Mouse (Mus musculus) mouse embryonic stem cell (cell line): ENCODE results near the gene Eef2.
"Not testable (repeated sequence)": the region's sequence is repeated elsewhere in the genome, so short reads cannot be mapped to it uniquely, and the experiment has no call there.

Experiments
- in situ Hi-C, 2 experiments: fragments of 300-500 bp; cut with MboI; formaldehyde crosslinking; loops; 1 replicate in 1 of 2; 3 replicates in 1 of 2; pipeline ENCODE4 v1.14.3; 2019 to 2020; ENCODE audit warnings: low sequenced_read_pairs in 2 of 2, low pct_unique_long_range_greater_than_20kb in 1 of 2, mixed read lengths in 1 of 2; ENCODE audit not compliant: unreplicated experiment in 1 of 2

Gene Eef2

DNA sequence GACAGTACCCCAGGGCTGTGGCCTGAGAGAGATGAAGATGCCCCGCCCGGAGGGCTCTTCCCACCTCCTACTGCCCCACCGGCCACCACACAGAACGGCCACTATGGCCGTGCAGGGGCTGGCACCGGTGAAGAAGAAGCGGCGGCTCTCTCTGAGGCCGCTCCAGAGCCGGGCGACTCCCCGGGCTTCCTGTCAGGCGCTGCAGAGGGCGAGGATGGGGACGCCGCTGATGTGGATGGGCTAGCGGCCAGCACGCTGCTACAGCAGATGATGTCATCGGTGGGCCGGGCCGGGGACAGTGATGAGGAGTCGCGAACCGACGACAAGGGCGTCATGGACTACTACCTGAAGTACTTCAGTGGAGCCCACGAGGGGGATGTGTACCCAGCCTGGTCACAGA, 31.8 kb upstream of the Eef2 start:
- in situ Hi-C loops = no loop called here

DNA sequence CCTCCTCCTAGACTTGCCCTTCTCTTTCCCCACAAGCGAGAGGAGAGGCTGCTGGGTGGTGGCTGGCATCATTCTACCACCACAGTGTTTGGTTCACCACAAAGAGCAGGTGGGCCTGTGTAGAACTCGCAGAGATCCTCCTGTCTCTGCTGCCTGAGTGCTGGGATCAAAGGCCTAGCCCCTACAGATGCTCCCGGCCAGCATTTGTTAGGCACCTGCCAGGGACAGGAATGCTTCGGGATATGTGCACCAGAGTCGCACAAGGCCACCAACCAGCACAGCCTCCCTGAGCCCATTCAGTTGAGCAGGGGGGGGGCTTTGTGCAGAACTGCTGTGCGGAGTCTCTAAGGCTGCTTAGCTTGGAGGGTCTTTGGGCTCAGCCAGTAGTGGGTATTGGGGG, 31.1 kb upstream of the Eef2 start:
- in situ Hi-C loops = no loop called here

DNA sequence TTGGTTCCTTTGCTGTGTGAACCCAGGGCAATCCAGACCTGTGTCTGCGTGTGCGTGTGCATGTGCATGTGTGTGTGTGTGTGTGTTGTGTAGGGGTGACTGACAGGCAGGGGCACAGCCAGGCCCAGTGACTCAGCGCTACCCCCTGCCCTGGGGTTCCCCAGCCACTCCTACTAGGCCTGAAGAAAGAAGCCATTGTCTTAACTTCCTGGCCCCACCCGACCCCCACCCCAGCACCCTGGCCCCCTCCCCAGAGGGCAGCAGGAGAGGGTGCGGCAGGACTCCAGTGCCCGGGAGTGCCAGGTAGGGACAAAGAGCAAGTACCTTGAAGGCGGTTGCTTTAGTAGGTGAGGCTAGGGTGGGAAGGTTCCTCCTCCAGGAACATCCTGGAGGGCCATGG, 30.7 kb upstream of the Eef2 start:
- in situ Hi-C loops = no loop called here

DNA sequence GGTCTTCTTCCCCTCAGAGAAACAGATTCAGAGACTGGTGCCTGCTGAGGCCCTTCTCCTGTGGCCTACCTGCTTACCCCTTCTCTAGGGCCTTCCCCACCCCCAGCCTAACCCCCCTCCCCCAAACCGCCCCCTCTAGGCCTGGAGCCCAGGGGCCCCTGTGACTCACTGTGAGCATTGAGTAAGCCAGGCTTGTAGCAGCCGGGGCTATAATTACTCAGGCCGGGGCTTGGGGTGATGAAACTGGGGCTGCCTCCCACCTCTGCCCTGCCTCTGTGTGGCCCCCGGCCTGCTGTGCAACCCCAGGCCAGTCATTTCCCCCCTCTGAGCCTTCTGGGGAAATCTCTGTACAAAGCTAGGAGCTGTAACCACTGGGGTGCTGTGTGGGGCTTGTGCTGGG, 30.1 kb upstream of the Eef2 start:
- in situ Hi-C loops = no loop called here

DNA sequence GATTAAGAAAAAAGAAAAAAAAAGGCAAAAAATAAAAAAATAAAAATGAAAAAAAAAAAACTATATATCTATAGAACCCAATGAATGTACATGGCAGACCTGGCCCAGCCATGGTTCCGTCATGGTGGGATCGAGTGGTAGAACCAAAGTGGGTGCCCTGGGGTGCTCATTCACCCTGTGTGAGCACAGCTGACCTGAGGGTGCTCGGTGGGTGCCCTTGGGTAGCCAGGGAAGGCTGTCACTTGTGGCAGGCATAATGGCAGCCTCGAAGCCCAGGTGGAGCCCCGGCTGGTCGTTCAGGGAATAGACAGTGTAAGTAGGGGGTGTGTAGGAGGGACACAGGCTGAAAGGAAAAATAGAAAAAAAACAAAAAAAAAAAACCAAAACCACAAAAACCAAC, 25.2 kb upstream of the Eef2 start:
- in situ Hi-C loops = no loop called here

DNA sequence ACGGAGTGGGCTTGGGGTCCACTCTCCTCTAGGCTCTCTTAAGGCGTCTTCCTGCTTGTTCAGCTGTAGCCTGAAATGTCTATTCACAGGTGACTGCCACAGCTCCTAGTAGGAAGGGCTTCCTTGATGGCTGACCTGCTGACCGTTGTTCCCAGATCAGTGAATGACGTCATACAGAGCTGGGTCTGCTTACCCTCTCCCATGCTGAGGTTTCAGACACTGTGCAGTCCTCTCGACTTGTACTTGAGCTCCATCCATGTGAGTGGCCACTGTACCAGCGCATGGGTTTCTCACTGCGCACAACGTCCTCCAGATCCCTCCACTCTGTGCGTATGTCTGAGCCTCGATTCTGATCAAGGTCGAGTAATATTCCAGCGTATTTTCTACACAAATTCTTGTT, 23.8 kb upstream of the Eef2 start:
- in situ Hi-C loops = no loop called here

DNA sequence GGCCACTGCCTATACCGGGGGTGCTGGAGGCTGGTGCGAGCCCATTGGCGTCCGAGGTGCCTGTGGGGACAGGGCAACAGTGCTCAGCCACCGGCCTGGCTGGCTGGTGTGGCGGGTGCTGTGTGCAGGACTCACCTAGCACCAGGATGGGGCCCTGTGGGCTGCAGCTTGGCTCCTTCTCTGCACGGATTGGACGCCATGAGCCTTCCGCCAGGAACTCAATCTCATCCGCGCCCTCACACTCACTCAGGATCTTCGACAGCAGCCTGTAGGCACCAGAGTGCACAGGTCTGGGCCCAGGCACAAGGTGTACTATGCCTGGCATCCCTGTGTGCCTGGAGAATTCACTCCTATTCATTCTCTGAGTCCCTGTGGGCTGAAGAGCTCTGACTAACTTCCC, 22.1 kb upstream of the Eef2 start:
- in situ Hi-C loops = no loop called here

DNA sequence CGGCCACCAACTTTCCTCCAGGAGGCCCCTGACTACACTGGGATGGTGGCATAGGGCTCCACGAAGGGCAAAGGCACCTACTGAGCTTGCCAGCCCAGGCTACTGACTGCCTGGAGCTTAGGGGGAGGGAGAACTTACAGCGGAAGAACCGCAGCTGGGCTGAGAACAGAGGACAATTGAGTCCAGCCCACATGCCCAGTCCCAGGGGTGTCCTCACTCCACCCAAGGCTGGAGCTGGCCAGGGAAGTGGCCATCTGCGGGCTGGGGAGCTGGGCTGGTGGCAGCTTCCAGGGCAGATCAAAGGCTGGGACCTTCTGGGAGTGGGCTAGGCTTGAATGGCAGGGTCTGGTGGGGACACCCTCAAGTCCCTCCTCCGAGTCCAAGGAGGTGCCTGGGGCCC, 21.7 kb upstream of the Eef2 start:
- in situ Hi-C loops = no loop called here

DNA sequence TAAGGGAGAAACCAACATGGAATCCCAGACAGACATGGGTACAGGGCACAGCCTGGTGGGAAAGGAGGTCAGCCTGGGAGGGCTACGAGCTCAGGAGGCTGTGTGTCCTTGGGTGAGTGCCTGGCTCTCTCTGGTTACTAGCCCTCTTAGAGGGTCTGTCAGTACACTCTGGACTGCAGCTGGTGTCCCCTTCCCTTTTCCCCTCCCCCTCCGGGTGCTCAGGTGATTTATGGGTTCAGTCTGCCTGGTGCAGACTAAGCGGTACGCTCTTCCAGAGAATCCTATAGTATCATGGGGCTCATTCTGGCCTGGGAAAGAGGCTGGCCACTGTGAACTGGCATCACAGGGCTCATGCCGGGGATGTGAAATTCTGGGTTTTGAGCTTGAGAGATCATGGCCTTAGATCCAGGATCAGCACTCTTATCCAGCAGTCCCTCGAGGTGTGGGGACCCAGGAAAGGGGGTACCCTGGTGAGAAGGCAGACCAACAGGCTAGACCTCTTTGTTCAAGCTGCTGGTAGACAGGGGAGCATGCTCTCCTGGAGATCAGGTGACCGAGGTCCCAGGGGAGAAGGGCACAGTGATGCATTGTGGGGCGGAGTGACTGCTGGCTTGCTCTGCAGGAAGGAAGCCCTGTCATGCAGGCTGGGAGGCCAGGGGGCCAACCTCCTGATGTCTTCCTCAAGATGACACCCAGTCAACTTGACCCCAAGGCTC, 14.7 kb upstream of the Eef2 start:
- in situ Hi-C loops = no loop called here

DNA sequence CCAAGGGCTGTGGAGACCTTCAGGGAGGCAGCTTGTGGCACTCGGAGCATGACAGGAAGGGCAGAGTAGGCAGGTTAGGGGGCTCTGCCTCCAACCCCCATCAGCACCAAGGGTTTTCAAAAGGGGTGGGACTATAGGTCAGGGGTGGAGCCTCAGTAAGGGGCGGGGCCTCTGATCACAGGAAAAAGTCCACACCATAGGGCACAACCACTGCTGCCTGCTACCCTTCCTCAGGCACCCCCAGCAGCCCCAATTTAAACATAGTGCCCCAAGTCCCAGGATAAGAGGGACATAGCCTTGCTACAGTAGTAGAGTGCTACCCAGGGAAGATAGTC, 14.1 kb upstream of the Eef2 start:
- in situ Hi-C loops = no loop called here

DNA sequence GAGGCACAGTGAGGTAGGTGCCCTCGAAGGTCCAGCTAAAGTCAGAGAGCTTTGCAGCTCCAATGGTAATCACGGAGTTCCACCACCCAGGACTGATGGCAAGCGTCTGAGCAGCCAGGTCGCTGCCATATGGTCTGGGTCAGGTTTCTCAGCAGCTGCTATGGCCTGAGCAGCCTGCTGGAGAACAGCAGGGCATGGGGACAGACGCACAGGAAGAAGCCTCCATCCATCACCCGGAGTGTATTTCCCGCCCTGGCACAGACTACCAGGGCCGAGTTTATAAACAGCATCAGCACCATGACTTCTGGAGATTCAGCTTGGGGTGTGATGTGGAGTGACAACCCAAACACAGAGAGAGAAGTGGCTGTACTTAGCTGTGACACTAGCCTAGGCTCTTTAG, 11.3 kb upstream of the Eef2 start:
- in situ Hi-C loops = no loop called here

DNA sequence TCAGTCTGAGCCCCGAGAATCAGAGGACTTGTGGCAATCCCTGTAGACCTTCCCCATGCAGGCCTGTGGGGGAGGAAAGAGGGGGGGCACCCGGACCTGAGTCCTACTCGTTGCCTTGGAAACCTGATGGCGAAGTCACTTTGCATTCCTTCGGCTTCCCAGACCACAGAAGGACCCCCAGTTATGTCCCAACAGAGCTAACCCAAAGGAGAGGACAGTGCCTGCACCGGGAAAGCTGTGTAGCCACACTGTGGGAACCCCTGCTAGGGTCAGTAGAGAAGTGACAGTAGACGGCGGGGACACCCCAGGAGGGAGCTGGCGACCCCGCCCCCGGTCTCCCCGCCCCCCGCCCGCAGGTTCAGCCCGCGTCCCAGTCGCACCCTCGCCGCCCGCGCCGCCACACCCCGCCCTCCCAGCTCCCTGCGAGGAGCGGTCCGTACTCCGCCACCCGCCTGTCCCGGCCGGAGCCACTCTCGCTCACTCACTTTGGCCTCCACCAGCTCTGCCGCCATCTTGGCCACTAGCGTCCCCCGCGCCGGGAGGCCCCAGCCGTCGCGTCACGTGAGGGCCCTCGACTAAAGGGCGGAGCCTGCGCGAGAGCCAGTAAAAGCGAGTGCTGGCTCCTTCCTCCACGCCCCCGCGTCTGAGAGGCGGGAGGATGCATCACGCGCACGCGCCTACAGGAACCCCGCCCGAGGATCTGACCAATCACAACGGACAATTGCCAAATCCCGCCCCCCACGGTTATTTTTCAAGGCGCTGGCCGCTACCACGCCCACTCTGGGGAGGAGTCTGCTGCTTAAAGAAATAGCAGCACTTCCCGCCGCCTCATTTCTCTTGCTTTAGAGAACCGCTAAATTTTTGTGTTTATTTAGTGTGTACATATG, 9.0 kb upstream of the Eef2 start, which contains the start of gene Pias4:
TSS of gene Pias4 (minus strand) at position 724 of the 887 bp plus-strand sequence.
- in situ Hi-C loops = no loop called here

DNA sequence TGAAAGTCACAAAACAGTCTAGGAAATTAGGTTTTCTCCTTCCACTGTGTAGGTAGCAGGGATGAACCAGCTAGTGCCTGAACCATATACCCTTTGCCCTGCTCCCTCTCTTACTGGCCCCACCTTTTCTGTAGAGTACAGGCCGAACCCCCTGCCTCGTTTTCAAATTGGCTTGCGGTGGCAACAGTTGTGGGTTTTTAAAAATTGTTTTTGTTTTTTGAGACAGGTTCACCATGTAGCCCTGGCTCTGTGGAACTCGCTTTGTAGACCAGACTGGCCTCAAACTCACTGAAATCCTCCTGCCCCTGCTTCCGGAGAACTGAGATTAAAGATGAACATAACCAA, 8.4 kb upstream of the Eef2 start:
- in situ Hi-C loops = no loop called here

DNA sequence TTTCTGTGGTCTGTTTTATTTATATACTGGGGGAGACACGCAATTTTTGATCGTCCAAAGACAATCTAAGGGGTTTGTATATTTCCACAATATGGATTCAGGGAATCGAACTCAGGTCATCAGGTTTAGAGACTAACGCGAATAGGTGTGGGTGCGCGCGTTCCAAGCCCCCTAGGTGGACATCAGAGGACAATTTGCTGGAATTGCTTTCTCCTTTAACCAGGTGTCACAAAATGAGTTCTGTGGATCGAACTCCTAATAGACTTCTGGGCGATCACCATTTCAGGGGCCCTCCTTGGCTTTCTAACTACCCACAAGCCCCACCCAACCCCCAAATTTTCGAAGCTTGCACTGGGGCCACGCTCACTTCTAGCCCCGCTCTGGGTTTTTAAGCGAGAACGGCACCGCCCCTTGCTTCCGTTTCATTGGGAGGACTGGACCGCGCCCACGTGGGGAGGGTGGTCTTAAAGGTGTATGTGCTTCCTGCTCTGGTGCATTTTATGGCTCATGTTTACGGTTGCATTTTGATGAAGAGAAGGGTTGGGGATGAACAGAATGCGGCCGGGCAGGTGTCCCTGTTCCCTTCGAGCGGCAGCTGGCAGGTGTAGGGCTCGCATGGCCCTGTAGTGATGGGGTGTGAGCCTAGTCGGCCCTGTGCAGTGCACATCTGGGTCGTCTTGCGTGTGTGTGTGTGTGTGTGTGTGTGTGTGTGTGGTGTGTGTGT, 7.7 kb upstream of the Eef2 start:
- in situ Hi-C loops = no loop called here

DNA sequence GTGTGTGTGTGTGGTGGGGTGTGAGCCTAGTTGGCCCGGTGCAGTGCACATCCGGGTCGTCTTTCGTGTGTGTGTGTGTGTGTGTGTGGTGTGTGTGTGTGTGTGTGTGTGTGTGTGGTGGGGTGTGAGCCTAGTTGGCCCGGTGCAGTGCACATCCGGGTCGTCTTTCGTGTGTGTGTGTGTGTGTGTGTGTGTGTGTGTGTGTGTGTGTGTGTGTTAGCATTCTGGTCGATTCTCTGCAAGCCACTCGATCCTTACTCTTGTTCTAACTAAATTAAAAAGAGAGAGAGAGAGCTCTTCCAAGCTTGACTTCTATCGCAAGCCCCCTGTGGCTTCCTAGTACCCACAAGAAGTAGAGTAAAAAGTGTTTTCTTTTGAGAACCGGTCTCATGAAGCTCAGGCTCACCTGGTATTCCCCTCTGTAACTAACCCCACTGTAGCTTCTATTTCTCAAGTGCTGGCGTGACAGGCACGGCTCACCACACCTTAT, 7.0 kb upstream of the Eef2 start:
- in situ Hi-C loops = not testable (repeated sequence)

DNA sequence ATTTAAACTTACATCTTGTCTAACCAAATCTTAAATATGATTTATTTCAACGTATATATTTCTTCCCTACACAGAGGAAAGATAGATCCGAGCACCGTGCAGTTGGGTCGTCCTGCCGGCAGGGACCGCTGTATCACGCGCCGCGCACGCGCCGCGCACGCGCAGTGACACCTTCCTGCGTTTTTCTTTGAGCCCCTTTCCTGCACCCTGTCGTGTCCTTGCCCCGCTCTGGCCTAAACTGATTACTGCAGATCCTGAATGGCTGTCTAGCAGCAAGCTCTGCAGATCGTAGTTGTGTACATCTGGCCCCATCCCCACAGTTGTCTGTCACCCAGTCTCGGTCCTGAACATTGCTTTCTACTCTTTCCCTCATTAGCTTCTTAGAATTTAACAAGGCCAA, 3.3 kb upstream of the Eef2 start:
- in situ Hi-C loops = loop anchor here in 1 of 2 experiments (5.0 to 10.0 kb wide), 2 partner anchors 86 to 148 kb away; partner anchors contain the start of gene Diras1

DNA sequence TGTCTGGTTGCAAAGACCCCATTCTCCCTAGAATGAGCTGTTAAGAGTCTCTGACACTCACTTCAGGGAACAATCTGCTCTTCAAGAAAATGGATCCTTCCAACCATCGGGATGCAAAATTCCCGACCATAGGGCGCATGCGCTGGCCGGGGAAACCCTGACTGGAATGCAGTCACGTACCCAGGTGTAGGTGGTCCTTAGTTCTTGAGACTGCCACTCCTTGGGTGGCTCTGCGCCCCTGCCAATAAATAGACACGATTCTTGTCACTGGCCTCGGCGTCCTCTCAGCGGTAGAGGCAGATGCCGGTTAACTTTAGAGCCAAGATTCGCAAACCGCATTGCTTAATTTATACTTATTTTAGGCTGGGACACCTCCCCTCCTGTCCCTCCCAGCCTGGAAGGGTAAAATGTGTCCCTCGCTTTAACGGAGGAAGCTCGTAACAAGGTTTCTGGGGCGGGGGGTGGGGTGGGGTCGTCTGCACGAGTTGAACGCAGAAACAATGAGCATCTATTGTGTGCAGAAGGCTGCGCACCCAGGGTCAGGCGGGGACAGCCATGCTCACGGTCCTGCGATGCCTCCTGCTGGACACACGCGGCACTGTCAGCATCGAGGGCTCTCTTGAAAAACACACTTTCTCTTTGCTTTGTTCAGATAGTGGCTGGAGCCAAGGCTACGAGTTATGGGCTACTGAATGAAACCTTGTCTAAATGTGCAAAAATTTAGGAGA, 1.6 kb upstream of the Eef2 start:
- in situ Hi-C loops = loop anchor here in 1 of 2 experiments (5.0 to 10.0 kb wide), 2 partner anchors 87 to 150 kb away; partner anchors contain the start of gene Diras1

DNA sequence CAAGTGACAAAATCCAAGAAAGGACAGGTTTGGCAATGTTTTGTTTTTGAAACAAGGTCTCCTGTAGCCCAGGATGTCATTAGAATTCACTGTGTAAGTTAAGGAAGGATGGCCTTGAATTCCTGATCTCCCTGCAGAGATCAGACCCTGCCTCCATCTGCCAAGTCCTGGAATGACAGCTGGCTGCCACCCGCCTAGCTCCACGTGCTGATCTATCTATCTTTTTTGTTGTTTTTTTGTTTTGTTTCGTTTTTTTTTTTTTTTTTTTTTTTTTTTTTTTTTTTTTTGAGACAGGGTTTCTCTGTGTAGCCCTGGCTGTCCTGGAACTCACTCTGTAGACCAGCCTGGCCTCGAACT, 1.1 kb upstream of the Eef2 start:
- in situ Hi-C loops = loop anchor here in 1 of 2 experiments (10.0 kb wide), 1 partner anchor 151 kb away; the partner anchor contains the start of gene Diras1
